Mouse (Mus musculus): ENCODE measurements at regions not wholly inside any gene's neighbourhood (a gene's known extent, or its start where the extent isn't known, plus 50 kb on each side); places are given as distances from the start of the nearest gene placed in this dataset.

GRCm38 (mm10) chr6:135610504-135611096 lies 248.3 kb downstream of the Emp1 start:
- no peak for DNase-seq (ENCODE audit: low spot score in 2 of 2)

GRCm38 (mm10) chr6:135627928-135628327 lies 265.6 kb downstream of the Emp1 start:
- peak in 1 of 2 experiments; percentile 25 for DNase-seq (ENCODE audit: low spot score in 2 of 2)

- DNase-seq (ENCODE audit: low spot score in 2 of 2) = no peak
Measured at GRCm38 (mm10) chr6:135629236-135629635, 266.9 kb downstream of the Emp1 start.

GRCm38 (mm10) chr6:135632671-135633070 lies 270.3 kb downstream of the Emp1 start:
- DNase-seq (ENCODE audit: low spot score in 2 of 2) = no peak

- peak; percentile 74 to 91 for DNase-seq (ENCODE audit: low spot score in 2 of 2)
Measured at GRCm38 (mm10) chr6:135636648-135637047, 274.3 kb downstream of the Emp1 start.

GRCm38 (mm10) chr6:135642711-135643110 lies 280.4 kb downstream of the Emp1 start:
- DNase-seq (ENCODE audit: low spot score in 2 of 2) = peak; percentile 49 to 66

GRCm38 (mm10) chr6:135646177-135646576 lies 283.8 kb downstream of the Emp1 start:
- no peak for DNase-seq (ENCODE audit: low spot score in 2 of 2)

GRCm38 (mm10) chr6:135653002-135653401 lies 290.7 kb downstream of the Emp1 start:
- no peak for DNase-seq (ENCODE audit: low spot score in 2 of 2)

- DNase-seq (ENCODE audit: low spot score in 2 of 2) = peak; percentile 20 to 74
Measured at GRCm38 (mm10) chr6:135662386-135662785, 300.0 kb downstream of the Emp1 start.

- no peak for DNase-seq (ENCODE audit: low spot score in 2 of 2)
Measured at GRCm38 (mm10) chr6:135662801-135663537, 300.6 kb downstream of the Emp1 start.
